Mouse (Mus musculus) right cerebral cortex, postnatal 36 days (tissue): ENCODE results near the gene Gm5741.
A peak's percentile ranks its signal among the peaks of the same experiment; 100 is the strongest.

Source experiments
- DNase-seq, 2 experiments: peaks; one replicate each; pipeline ENCODE4 v3.0.0; 2022; ENCODE audit warnings: low spot score in 2 of 2, mixed read lengths in 1 of 2

Gm5741 gene

GRCm38 (mm10) chr8:85073041-85073612 lies 5.3 kb upstream of the Gm5741 start:
- no peak for DNase-seq

- DNase-seq: no peak
These were observed 4.7 kb upstream of the Gm5741 start for GRCm38 (mm10) chr8:85072364-85072929.

GRCm38 (mm10) chr8:85071514-85072281 lies 3.9 kb upstream of the Gm5741 start, which contains the start of gene Dhps:
Dhps (plus strand) TSS chr8:85071757.
- DNase-seq: peak; percentile 89 to 94

GRCm38 (mm10) chr8:85071041-85071440 lies 3.3 kb upstream of the Gm5741 start:
- DNase-seq: no peak

- DNase-seq: no peak
These were observed 627 bp downstream of the Gm5741 start for GRCm38 (mm10) chr8:85067155-85067554.

GRCm38 (mm10) chr8:85065213-85065612 lies 2.6 kb downstream of the Gm5741 start:
- DNase-seq: no peak

GRCm38 (mm10) chr8:85062603-85063002 lies 5.2 kb downstream of the Gm5741 start:
- DNase-seq: no peak

- peak; percentile 92 to 93 for DNase-seq
These were observed 7.7 kb downstream of the Gm5741 start, which contains the start of gene Fbxw9 for GRCm38 (mm10) chr8:85059879-85060616. Fbxw9 (plus strand) TSS chr8:85060055.

GRCm38 (mm10) chr8:85057367-85057766 lies 10.4 kb downstream of the Gm5741 start:
- DNase-seq: no peak

- no peak for DNase-seq
These were observed 24.2 kb downstream of the Gm5741 start for GRCm38 (mm10) chr8:85043619-85044018.

GRCm38 (mm10) chr8:85037681-85038531 lies 29.9 kb downstream of the Gm5741 start:
- DNase-seq: peak; percentile 53 to 59

- no peak for DNase-seq
These were observed 30.5 kb downstream of the Gm5741 start for GRCm38 (mm10) chr8:85037366-85037680.

- peak; percentile 87 to 94 for DNase-seq
These were observed 30.9 kb downstream of the Gm5741 start, which contains the start of gene Tnpo2 for GRCm38 (mm10) chr8:85036718-85037365. Tnpo2 (plus strand) TSS chr8:85036915.

GRCm38 (mm10) chr8:85036381-85036717 lies 31.4 kb downstream of the Gm5741 start:
- DNase-seq: no peak

- no peak for DNase-seq
These were observed 32.0 kb downstream of the Gm5741 start for GRCm38 (mm10) chr8:85035728-85036310.

GRCm38 (mm10) chr8:85035165-85035727 lies 32.5 kb downstream of the Gm5741 start:
- DNase-seq: no peak

GRCm38 (mm10) chr8:85034764-85035163 lies 33.0 kb downstream of the Gm5741 start:
- peak in 1 of 2 experiments; percentile 37 for DNase-seq

- DNase-seq: no peak
These were observed 33.9 kb downstream of the Gm5741 start for GRCm38 (mm10) chr8:85033867-85034266.

GRCm38 (mm10) chr8:85032622-85033311 lies 35.0 kb downstream of the Gm5741 start:
- DNase-seq: no peak

- DNase-seq: no peak
These were observed 38.5 kb downstream of the Gm5741 start for GRCm38 (mm10) chr8:85029271-85029670.
